Mouse (Mus musculus): ENCODE data around the gene Map1lc3b.
A peak's percentile ranks its signal among the peaks of the same experiment; 100 is the strongest.

Map1lc3b gene

GRCm38 (mm10) chr8:121590203-121591177 is at the start of gene Map1lc3b:
Map1lc3b (plus strand) TSS chr8:121590361.
- DNase-seq (ENCODE audit: low spot score), result peak; percentile 89

DNA sequence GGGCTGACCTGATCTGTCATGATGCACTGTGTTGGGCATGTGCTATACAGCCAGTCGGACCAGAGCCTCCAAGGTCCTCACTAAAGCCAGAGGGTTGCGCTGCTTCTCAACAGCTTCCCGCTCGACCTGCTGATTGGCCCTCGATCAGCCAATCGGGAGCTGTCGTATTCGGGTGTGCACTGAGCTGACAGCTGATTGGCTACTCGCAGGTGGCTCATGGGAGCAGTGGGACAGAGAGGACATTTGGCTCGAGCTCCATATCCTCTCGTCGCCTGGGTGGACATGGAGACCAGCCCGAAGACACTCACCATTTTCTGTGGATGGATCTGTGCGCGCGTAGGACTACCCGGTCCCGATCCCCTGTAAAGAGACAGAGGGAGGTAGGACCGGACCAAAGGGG is 48.3 kb upstream of the Map1lc3b start:
- peak; percentile 83 for DNase-seq (ENCODE audit: low spot score)

- no peak for DNase-seq (ENCODE audit: low spot score)
Measured at GRCm38 (mm10) chr8:121542901-121543300, 47.3 kb upstream of the Map1lc3b start.

GRCm38 (mm10) chr8:121544276-121544785 is 45.8 kb upstream of the Map1lc3b start, which contains the start of gene 1700018B08Rik:
1700018B08Rik (minus strand) TSS chr8:121544320.
- no peak for DNase-seq (ENCODE audit: low spot score)

DNA sequence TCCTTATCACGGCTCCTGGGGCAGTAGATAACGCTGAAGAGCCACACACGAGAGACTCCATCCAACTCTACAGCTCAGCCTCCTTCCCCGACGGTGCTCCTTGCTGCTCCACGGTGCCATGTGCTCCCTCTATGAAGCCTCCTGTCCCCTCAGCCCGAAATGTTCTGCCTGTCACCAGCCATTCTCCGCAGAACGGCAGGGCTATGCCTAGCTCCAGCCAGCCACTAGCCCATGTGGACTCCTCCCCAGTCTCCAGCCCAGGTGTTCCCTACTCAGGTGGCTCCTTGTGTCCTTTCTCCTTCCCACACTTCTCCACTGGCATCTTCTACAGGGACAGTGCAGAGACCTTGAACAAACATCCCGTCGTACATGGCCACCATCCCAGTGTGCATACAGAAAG is 45.2 kb upstream of the Map1lc3b start:
- no peak for DNase-seq (ENCODE audit: low spot score)

GRCm38 (mm10) chr8:121547132-121547531 is 43.0 kb upstream of the Map1lc3b start:
- peak; percentile 63 for DNase-seq (ENCODE audit: low spot score)

- DNase-seq (ENCODE audit: low spot score), result no peak
Measured at GRCm38 (mm10) chr8:121550056-121550455, 40.1 kb upstream of the Map1lc3b start.

GRCm38 (mm10) chr8:121551065-121551985 is 38.8 kb upstream of the Map1lc3b start:
- DNase-seq (ENCODE audit: low spot score), result no peak

GRCm38 (mm10) chr8:121552506-121552905 is 37.7 kb upstream of the Map1lc3b start:
- DNase-seq (ENCODE audit: low spot score), result no peak

GRCm38 (mm10) chr8:121553831-121554475 is 36.2 kb upstream of the Map1lc3b start:
- DNase-seq (ENCODE audit: low spot score), result no peak

DNA sequence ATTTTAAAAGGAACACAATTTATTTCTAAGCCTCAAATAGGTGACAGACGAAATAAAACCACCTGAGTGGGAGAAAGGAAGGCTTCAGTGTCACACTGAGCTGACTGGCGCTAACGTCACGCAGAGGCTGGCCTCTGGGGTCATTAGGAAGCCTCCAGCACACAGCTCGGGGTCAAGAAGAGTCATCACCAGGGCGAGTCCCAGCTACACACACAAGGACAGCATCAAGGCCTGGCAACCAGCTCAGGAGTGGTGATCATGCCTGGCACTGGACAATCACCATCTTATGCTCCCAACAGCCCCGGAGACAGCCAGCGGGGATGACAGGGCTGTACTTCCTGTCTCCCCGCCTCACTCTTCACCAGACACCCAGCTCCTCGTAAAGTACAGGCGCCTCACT is 32.4 kb upstream of the Map1lc3b start:
- no peak for DNase-seq (ENCODE audit: low spot score)

DNA sequence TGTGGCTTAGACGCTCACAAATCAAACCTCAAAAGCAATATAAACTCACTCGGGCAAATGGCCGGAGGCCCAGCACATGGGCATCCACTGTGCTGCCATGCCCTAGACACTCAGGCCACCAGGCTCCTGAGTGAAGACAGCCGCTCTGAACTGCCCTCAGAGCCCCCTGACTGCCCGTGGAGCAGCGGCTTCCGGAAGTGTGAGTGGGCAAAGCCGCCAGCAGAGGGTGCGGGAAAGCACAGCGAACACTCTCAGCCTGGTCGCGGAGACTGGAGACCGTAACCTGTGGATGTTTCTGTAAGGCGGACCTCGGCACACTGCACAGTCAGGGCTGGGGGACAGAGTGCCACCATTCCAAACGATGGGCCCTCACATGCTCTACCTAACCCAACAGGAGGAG is 31.6 kb upstream of the Map1lc3b start:
- no peak for DNase-seq (ENCODE audit: low spot score)

DNA sequence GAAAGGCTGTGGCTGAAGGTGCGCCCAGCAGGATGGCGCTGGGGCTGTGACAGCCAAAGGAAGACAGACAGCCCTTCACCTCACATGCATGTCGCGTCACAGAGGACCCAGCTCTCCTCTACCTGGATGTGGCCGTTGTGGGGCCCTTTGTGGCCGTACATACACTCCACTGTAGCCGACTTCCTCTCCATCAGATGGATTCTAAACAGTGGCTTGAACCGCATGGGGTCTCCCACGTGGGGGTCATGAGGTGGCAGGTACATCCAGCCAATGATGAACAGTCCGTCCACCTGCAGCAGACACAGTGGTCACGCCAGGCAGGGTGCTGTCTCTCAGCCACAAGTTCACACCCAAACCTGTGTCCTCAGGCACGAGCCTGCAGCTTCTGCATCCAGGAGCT is 30.4 kb upstream of the Map1lc3b start:
- no peak for DNase-seq (ENCODE audit: low spot score)

DNA sequence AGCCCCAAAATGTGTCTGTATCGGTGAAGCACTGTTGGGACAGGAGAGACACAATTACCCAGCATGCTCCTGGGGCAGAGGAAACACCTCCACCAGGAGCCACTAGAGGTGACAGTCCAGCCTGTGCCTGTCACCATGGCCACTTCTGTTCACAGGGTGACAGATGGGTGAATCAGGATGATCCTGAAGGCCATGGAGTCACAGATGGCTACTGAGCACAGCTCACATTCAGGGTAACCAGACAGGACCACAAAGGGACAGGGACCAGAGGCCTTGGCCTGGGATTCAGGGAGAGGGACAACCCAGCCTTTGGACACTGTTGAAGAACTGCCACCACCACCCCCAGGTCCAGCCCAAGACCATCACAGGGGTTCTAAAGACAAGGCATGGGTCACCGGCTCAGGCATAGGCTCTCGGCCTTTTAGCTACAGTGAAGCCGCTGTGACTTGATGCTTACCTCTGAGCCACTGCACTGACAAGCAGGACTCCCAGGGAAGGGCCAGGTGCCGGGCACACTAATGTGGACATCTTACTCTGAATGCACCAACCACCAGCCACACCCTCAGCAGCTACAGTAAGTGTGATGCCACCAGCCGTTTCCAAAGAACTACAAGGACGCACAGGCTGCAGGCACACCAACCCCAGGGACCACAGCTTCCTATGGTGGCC is 29.6 kb upstream of the Map1lc3b start:
- DNase-seq (ENCODE audit: low spot score), result no peak

DNA sequence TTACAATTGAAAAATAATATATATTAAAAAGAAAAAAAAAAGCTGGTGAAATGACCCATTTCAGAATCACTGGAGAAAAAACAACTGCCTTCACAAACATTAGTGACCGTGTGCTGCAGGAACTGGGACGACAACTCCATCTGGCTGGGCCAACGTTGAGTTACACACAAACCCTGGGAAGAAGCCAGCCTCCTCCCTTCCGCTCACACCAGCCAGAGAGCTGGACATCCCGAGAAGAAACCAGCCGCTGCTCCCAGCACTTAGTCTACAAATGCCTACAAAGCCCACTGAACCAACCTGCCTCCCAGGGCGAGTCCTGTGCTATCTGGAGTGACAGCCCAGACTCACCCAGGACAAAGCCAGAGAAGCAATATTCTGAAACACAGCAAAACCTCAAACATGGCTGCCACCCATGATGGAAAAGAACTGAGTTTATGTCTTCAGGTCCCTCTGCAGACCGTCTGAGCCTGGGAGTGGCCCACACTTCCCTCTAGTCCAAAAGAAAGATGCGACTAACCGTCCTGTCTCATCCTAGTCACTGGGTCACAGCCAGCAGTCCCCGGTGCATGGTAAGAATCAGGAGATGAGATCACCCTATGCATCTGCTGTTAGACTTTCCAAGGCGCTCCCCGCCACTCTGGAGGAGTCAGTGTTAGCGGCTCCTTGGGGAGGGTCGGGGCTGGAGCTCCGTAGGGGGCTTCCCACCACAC is 28.4 kb upstream of the Map1lc3b start:
- no peak for DNase-seq (ENCODE audit: low spot score)

DNA sequence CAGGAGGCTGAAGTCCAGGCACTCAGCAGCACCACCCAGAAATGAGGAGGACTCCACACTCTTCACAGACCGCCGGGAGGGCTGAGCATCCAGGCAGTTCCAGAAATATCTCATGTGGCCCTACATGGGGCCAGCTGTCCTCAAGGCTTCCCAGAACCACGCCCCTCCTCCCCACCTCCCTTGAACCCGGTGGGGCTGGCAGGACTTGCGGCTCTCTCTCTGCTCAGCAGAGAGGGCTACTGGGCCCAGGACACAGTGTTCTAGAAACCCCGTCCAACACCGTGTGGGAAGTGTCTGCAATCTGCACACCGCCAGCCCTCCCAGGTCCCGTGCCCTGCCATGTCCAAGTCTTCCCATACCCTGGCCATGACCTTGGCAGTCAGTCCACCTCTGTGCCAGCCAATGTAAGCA is 27.2 kb upstream of the Map1lc3b start:
- DNase-seq (ENCODE audit: low spot score), result peak; percentile 91

DNA sequence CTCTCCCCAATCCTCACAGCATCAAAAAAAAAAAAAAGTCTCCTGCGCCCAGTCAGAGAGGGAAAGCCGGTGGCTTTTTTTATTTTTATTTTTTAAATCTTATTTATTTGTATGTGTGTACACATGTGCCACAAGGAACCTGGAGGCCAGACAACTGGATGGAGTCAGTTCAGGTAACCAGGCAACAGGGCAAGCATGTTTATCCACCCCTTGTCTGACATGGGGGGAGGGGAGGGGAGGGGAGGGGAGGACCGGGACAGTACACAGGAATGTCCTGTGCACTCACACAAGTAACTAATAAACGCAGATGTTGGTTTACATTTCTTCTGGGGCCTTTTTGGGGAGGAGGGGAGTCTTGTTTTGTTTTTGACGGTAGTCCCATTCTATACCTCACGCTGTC is 26.5 kb upstream of the Map1lc3b start:
- no peak for DNase-seq (ENCODE audit: low spot score)

GRCm38 (mm10) chr8:121568321-121568720 is 21.8 kb upstream of the Map1lc3b start:
- DNase-seq (ENCODE audit: low spot score), result no peak

- DNase-seq (ENCODE audit: low spot score), result no peak
Measured at GRCm38 (mm10) chr8:121570335-121570734, 19.8 kb upstream of the Map1lc3b start.

GRCm38 (mm10) chr8:121570801-121571200 is 19.4 kb upstream of the Map1lc3b start:
- no peak for DNase-seq (ENCODE audit: low spot score)

DNA sequence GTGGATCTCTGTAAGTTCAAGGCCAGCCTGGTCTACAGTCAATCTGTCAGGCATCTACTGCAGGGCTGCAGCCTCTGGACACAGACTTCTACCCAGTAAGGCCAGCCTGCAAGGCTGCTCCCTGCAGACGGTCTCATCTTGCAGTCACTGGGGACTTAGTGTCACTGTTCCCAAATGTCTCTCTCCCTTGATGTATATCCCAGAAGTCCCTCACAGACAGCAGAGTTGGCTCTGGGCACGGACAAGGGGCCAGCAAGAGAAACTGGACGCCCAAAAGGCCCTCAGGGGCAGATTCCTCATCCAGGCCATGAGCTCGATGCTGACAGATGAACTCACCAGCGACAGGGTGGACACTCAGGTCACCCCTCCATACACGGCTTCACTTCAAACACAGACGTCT is 18.0 kb upstream of the Map1lc3b start:
- no peak for DNase-seq (ENCODE audit: low spot score)

All from testis, postnatal 14 days (tissue).